Comparison of ENCODE assay signal across 13 mouse cellular contexts in genomic region chr6:55880886-55881285, GRCm38 (mm10). TPM values are rescaled to one million over a fixed set of nuclear protein-coding genes. Genes with fewer than 3 reads are reported as not detected.
DNase-seq lines count a peak whose midpoint lies in the region; ATAC-seq and TF ChIP-seq lines count a peak whose summit lies in the region.
"Had no signal": no experiment of that assay in that cellular context is flagged by ENCODE, and none has a peak within 500 bp of the region (broad histone marks: within the 10 kb centered on the region; RNA-seq: fewer than 3 reads in every experiment).

No protein-coding gene starts in this region.

- H3K9ac ChIP-seq in ES-E14 (ENCODE audit: insufficient read depth, low read depth, low read length, poor library complexity, severe bottlenecking), result no peak overlapping the region
- no peak overlapping the region for H3K9ac ChIP-seq in forebrain, embryonic 14.5 days (ENCODE audit: low read length)
- H3K9ac ChIP-seq: liver, embryonic 15.5 days; midbrain, embryonic 15.5 days; stomach, embryonic 15.5 days had no signal

- 21% methylated on average over 3 of the region's 3 CpGs for WGBS in forebrain, embryonic 14.5 days

- H3K9me3 ChIP-seq in ES-E14 (ENCODE audit: control insufficient read depth, insufficient read depth, low read depth, low read length), result no peaks in the 10 kb centered on the region
- H3K9me3 ChIP-seq in forebrain, embryonic 14.5 days (replicated peaks; ENCODE audit: control insufficient read depth, low read length), result no peaks in the 10 kb centered on the region
- H3K9me3 ChIP-seq: liver, embryonic 15.5 days; midbrain, embryonic 15.5 days; stomach, embryonic 15.5 days had no signal

- no peak overlapping the region for H3K27ac ChIP-seq in ES-E14 (ENCODE audit: insufficient read depth, low read depth, low read length, poor library complexity, severe bottlenecking)
- H3K27ac ChIP-seq in forebrain, embryonic 14.5 days (ENCODE audit: low read depth, low read length), result 0 out of 2 replicates have a peak overlapping the region, but pooled peaks have one; percentile 48
- H3K27ac ChIP-seq: liver, embryonic 15.5 days; midbrain, embryonic 15.5 days; stomach, embryonic 15.5 days had no signal

- H3K36me3 ChIP-seq in ES-E14 (ENCODE audit: control insufficient read depth, insufficient read depth, low read length, poor library complexity, severe bottlenecking), result no peaks in the 10 kb centered on the region
- no peaks in the 10 kb centered on the region for H3K36me3 ChIP-seq in forebrain, embryonic 14.5 days (ENCODE audit: control insufficient read depth, insufficient read depth, low read length)
- H3K36me3 ChIP-seq: liver, embryonic 15.5 days; midbrain, embryonic 15.5 days; stomach, embryonic 15.5 days had no signal

- peaks cover 3 to 7% of the 10 kb centered on the region in 2 experiments; a peak in 2 of 4 replicates for H3K4me1 ChIP-seq in ES-E14 (ENCODE audit: control insufficient read depth in 2 of 2, insufficient read depth in 2 of 2, low read length in 2 of 2, poor library complexity in 1 of 2)
- H3K4me1 ChIP-seq in forebrain, embryonic 14.5 days (ENCODE audit: control insufficient read depth, insufficient read depth, low read length), result peaks cover 5% of the 10 kb centered on the region; the same call in 1 of the 2 replicates
- H3K4me1 ChIP-seq: liver, embryonic 15.5 days; midbrain, embryonic 15.5 days; stomach, embryonic 15.5 days had no signal

- peak; percentile 3 to 18 for DNase-seq in cerebellum, postnatal 14 days
- DNase-seq in cerebellum, adult 9-11 months, result no peak
- DNase-seq in lung, adult 18-20 months, result peak; percentile 3 to 20
- DNase-seq in lung, postnatal 4 days, result no peak
- peak; percentile 29 for DNase-seq in ES-E14 (ENCODE audit: low read depth, low spot score)
- peak; percentile 31 for DNase-seq in forebrain, embryonic 14.5 days (ENCODE audit: low spot score)
- no peak for DNase-seq in kidney, adult 11 months
- no peak for DNase-seq in adrenal gland, postnatal 10 days
- DNase-seq: gastrocnemius, postnatal 25 days; kidney, adult 18-20 months had no signal

- in situ Hi-C loops in ES-E14 (cut with MboI; ENCODE audit: low sequenced_read_pairs in 2 of 2, unreplicated experiment in 2 of 2), result no loop called here

- H3K4me3 ChIP-seq in ES-E14 (ENCODE audit: insufficient read depth in 1 of 2, low read depth in 1 of 2, low read length in 2 of 2, poor library complexity in 1 of 2, severe bottlenecking in 1 of 2), result no peak overlapping the region
- no peak overlapping the region for H3K4me3 ChIP-seq in forebrain, embryonic 14.5 days (ENCODE audit: low read depth, low read length)
- H3K4me3 ChIP-seq: liver, embryonic 15.5 days; midbrain, embryonic 15.5 days; stomach, embryonic 15.5 days had no signal

- no peaks in the 10 kb centered on the region for H3K27me3 ChIP-seq in forebrain, embryonic 14.5 days (replicated peaks; ENCODE audit: control insufficient read depth, insufficient read depth, low read length)
- H3K27me3 ChIP-seq: liver, embryonic 15.5 days; midbrain, embryonic 15.5 days; stomach, embryonic 15.5 days had no signal

- no peak for ATAC-seq in forebrain, embryonic 14.5 days
- ATAC-seq: midbrain, embryonic 15.5 days had no signal

- no peak overlapping the region for H3K4me2 ChIP-seq in forebrain, embryonic 14.5 days (ENCODE audit: low read length)
- H3K4me2 ChIP-seq: liver, embryonic 15.5 days; midbrain, embryonic 15.5 days; stomach, embryonic 15.5 days had no signal

TF ChIP-seq in ES-E14, 5 proteins besides CTCF, POLR2A, EP300 and RAD21:
- TF ChIP-seq ZC3H11A (IDR thresholded peaks at IDR 0.05; ENCODE audit: borderline replicate concordance, low read depth, low read length), result no peak
- no peak for TF ChIP-seq CHD2 (IDR thresholded peaks at IDR 0.05; ENCODE audit: low read depth, low read length)
- TF ChIP-seq HCFC1 (IDR thresholded peaks at IDR 0.05; ENCODE audit: borderline replicate concordance, insufficient read depth, low read length), result no peak
- TF ChIP-seq MAFK (IDR thresholded peaks at IDR 0.05; ENCODE audit: insufficient read depth, low read depth, low read length), result no peak
- no peak for TF ChIP-seq ZNF384 (IDR thresholded peaks at IDR 0.05; ENCODE audit: low read depth, low read length)

RNA-seq across cellular contexts. Expression of gene Itprid1, which starts 44.2 kb away (rescaled TPM):
- total RNA-seq in ES-E14 (2012; rRNA removed), result 0.11 TPM in 1 of 2 replicates, not detected in the other
- polyA plus RNA-seq in forebrain, embryonic 14.5 days (2014; fragmentation: Nextera tagmentation; extraction: Ambion mirVana), result 2.2 and 3.0 TPM in 2 replicates
- under 1 TPM in 1 of 2 experiments, not detected in 1; 0.09 TPM for total RNA-seq in adrenal gland, postnatal 10 days (2021)
- total RNA-seq: gastrocnemius, postnatal 25 days had no signal
- polyA plus RNA-seq: liver, embryonic 15.5 days; midbrain, embryonic 15.5 days had no signal

Comparison
In these comparisons a context has a peak if more than half of its experiments do, and no peak if none do; other contexts are left out.
1. DNase-seq: peak in cerebellum, postnatal 14 days (2 of 2), lung, adult 18-20 months (2 of 2), ES-E14 (single experiment) and forebrain, embryonic 14.5 days (single experiment); none in cerebellum, adult 9-11 months (single experiment), lung, postnatal 4 days (0 of 2), kidney, adult 11 months (single experiment) and adrenal gland, postnatal 10 days (single experiment).